Mouse (Mus musculus) erythroblast, embryonic 14.5 days (primary cell): ENCODE measurements around the gene Zfp462.

Source experiments
- GATA1 ChIP-seq: IDR thresholded peaks from 2 replicates; pipeline ENCODE4 v1.6.1; 2012; ENCODE audit warnings: low read length, inconsistent platforms, mixed read lengths
- TAL1 ChIP-seq: IDR thresholded peaks from 3 replicates; pipeline ENCODE4 v1.6.1; 2012; ENCODE audit warnings: low read length, inconsistent platforms, mixed read lengths

DNA sequence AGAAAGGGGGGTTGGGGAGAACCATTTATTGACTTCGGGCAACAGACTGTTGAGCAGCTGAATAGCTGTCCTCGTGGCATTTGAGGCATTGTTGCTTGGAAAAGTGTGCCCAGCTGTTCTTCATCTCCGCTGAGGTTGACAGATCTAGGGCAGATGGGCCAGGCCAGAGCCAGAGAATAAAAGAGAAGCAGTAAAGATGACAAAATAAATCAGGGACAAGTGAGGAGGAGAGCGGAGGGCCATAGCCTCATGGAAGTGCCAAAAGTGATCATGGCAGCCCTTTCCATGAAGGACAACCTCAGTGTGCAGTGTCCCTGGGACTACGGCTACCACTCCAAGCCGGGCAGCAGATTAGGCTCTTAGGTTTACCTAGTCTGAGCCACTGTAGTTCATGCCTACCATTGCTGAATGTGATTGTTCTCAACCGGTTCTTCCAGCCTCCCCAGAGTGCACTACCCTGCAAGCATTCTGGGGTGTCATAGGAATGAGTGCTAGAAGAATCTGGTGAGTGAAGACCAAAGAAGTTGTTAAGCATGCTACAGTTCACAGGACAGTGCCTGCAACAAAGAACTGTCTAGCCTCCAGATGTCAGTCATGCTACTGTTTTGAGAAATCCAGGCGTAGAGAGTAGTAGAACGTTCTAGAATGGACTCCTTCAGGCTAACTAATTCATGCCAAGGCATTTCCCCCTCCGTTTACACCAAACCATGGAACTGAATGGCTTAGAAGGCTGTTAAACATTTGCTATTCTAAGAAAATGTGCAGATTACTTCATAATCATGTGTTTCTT, 113.0 kb downstream of the Zfp462 start:
- TF ChIP-seq TAL1 (no peak), GATA1 (no peak)
